Mouse (Mus musculus) thymus, adult 2 months (tissue): ENCODE data around the gene Oprm1.

Source experiments
- CTCF ChIP-seq: fragments of 200-500 bp; IDR thresholded peaks from 2 replicates; pipeline ENCODE4 v1.5.1; 2012; ENCODE audit warnings: mild to moderate bottlenecking, control low read depth, low read length, moderate library complexity, borderline replicate concordance; ENCODE audit not compliant: control insufficient read depth, poor library complexity, insufficient read depth; ENCODE audit errors: extremely low read depth
- POLR2A ChIP-seq: fragments of 200-500 bp; IDR thresholded peaks from 2 replicates; pipeline ENCODE4 v1.6.1; 2012; ENCODE audit warnings: mild to moderate bottlenecking, low read length, control low read depth, moderate library complexity; ENCODE audit not compliant: control insufficient read depth, poor library complexity, insufficient read depth; ENCODE audit errors: extremely low read depth

DNA sequence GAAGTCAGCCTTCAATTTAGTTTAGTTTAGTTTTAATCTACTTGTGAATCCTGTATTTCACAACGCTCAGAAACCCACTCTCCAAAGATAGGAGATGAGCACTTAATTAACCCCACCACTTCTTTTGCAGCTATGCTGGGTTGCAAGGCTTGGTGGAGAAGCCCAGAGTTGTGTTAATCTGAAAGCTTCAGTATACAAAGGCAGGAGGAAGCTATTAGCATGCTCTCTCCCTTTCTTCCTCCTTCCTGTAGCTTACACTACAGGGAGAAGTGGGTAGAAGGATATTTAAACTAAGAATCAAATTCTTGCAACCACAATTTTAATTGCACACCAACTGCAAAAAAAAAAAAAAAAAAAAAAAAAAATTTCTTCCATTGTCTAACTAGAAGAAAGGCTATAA is 157.7 kb downstream of the Oprm1 start:
- no peak for TF ChIP-seq POLR2A
- no peak for TF ChIP-seq CTCF
